Mouse (Mus musculus) small intestine, adult 2 months (tissue): Measurements from ENCODE around the gene Ttc28.

Experiments used
- CTCF ChIP-seq: fragments of 200-500 bp; IDR thresholded peaks from 2 replicates; pipeline ENCODE4 v1.5.1; 2012; ENCODE audit warnings: low read depth, mild to moderate bottlenecking, control low read depth, inconsistent platforms, low read length, moderate library complexity, mixed read lengths; ENCODE audit not compliant: insufficient replicate concordance, insufficient read length; ENCODE audit errors: extremely low read depth
- POLR2A ChIP-seq: fragments of 200-500 bp; IDR thresholded peaks from 2 replicates; pipeline ENCODE4 v1.6.1; 2012; ENCODE audit warnings: low read depth, mild to moderate bottlenecking, control low read depth, inconsistent platforms, low read length, moderate library complexity

DNA sequence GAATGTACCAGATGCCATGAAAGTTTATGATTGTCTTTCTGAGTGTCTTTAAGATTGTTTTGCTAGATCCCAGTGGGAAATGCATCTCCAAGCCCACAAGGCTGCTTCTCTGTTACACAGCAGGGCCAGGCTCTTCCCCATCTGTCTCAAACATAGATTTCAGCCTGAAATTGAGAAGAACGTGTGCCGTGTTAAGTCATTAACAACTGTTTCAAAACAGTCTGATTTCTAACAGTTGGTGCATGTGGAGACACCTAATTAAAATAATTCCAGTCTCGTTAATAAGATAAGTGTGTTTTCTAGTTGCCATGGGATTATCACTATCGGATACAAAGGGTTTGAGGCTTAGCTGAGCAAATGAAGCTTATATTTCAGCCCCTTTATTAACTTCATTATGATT is 135.4 kb downstream of the Ttc28 start:
- TF ChIP-seq CTCF = no peak
- no peak for TF ChIP-seq POLR2A
